Mouse (Mus musculus) heart, postnatal 0 days (tissue): ENCODE data around the gene Gm26602. TPM values are rescaled to one million over a fixed set of nuclear protein-coding genes. Genes with fewer than 3 reads are reported as not detected.

ENCODE experiments used
- ATAC-seq: fragments of 200-750 bp; cut with Nextera tagmentation; 2 replicates; pipeline ENCODE4 v1.8.0; 2017; ENCODE audit warnings: low read depth, moderate number of reproducible peaks, moderate library complexity; ENCODE audit not compliant: insufficient read depth
- DNase-seq: peaks from one replicate; pipeline ENCODE4 v3.0.0-alpha.2; 2016; ENCODE audit warnings: low spot score
- H3K27ac ChIP-seq: fragments of 300-500 bp; sonication (generic); 2 replicates; pipeline ENCODE4 v1.5.1; 2014; ENCODE audit warnings: low read depth, mild to moderate bottlenecking
- H3K27me3 ChIP-seq: fragments of 300-500 bp; sonication (generic); 2 replicates; pipeline ENCODE4 v1.6.1; 2014; ENCODE audit warnings: low read length, mixed read lengths; ENCODE audit not compliant: control insufficient read depth, insufficient read depth
- H3K36me3 ChIP-seq: fragments of 300-500 bp; sonication (generic); replicated peaks from 2 replicates; pipeline ENCODE4 v1.6.1; 2014; ENCODE audit warnings: low read length, mixed read lengths; ENCODE audit not compliant: control insufficient read depth, insufficient read depth
- H3K4me1 ChIP-seq: fragments of 300-500 bp; sonication (generic); 2 replicates; pipeline ENCODE4 v1.6.1; 2014; ENCODE audit warnings: antibody characterized with exemption; ENCODE audit not compliant: control insufficient read depth, insufficient read depth
- H3K4me2 ChIP-seq: fragments of 300-500 bp; sonication (generic); 2 replicates; pipeline ENCODE4 v1.6.1; 2014; ENCODE audit warnings: low read depth, mild to moderate bottlenecking, low read length, moderate library complexity
- H3K4me3 ChIP-seq: fragments of 300-500 bp; sonication (generic); 2 replicates; pipeline ENCODE4 v1.5.1; 2014; ENCODE audit warnings: low read depth, low read length
- H3K9ac ChIP-seq: fragments of 300-500 bp; sonication (generic); replicated peaks from 2 replicates; pipeline ENCODE4 v1.6.1; 2014; ENCODE audit warnings: low read depth, low read length, mixed read lengths
- H3K9me3 ChIP-seq: fragments of 300-500 bp; sonication (generic); replicated peaks from 2 replicates; pipeline ENCODE4 v1.6.1; 2016; ENCODE audit warnings: low read length; ENCODE audit not compliant: control insufficient read depth
- CTCF ChIP-seq: IDR thresholded peaks from 2 replicates; pipeline ENCODE4 v1.5.1; 2016; ENCODE audit warnings: antibody characterized with exemption, control low read depth, low read depth
- EP300 ChIP-seq: IDR thresholded peaks from 2 replicates; pipeline ENCODE4 v1.6.1; 2016; ENCODE audit warnings: antibody characterized with exemption, low read depth
- WGBS: fragments of 180-500 bp; shearing (Covaris S2); extraction: QIAGEN DNeasy Blood & Tissue Kit; methylation state at CpG from one replicate; pipeline ENCODE4 v1.1.7; 2014; 5-methylcytosine and 5-hydroxymethylcytosine counted together
- polyA plus RNA-seq: library from polyadenylated mRNA; unstranded; fragments of >200 nt; fragmentation: Nextera tagmentation; extraction: Ambion mirVana; gene quantifications from 2 replicates; pipeline ENCODE4 v1.2.1, GENCODE M21; 2015
- total RNA-seq: library from RNA; depleted of rRNA; stranded (reverse); fragments of >200 nt; gene quantifications from 2 replicates; pipeline ENCODE4 v1.2.3, GENCODE M21; 2014; ENCODE audit warnings: low replicate concordance

The Gm26602 gene
- total and polyA plus RNA-seq, 2 experiments from 2014 or later, result 4.0 TPM; not detected in 1

- ATAC-seq (no peak), DNase-seq (no peak)
- 93% methylated on average over 13 of the region's 13 CpGs for WGBS
- no peak for TF ChIP-seq EP300
- TF ChIP-seq CTCF, result no peak
- Histone ChIP-seq H3K9ac (no peak overlapping the region), H3K27me3 (no peaks in the 10 kb centered on the region), H3K27ac (no peak overlapping the region), H3K4me2 (no peak overlapping the region), H3K4me3 (no peak overlapping the region), H3K36me3 (peaks cover 48% of the 10 kb centered on the region), H3K4me1 (no peaks in the 10 kb centered on the region), H3K9me3 (no peaks in the 10 kb centered on the region)
Observed at GRCm38 (mm10) chr10:79896814-79897213, 13.8 kb upstream of the Gm26602 start.

- DNase-seq (no peak), ATAC-seq (no peak)
- no peaks in the 10 kb centered on the region for H3K9me3 ChIP-seq
- H3K4me1 ChIP-seq, result no peaks in the 10 kb centered on the region
- no peak overlapping the region for H3K4me2 ChIP-seq
- no peak overlapping the region for H3K9ac ChIP-seq
- H3K27me3 ChIP-seq, result no peaks in the 10 kb centered on the region
- peaks cover 56% of the 10 kb centered on the region for H3K36me3 ChIP-seq
- H3K27ac ChIP-seq, result no peak overlapping the region
- no peak for TF ChIP-seq EP300
- TF ChIP-seq CTCF, result no peak
- 67% methylated on average over 20 of the region's 20 CpGs for WGBS
- no peak overlapping the region for H3K4me3 ChIP-seq
Observed at GRCm38 (mm10) chr10:79897316-79898245, 13.1 kb upstream of the Gm26602 start.

- Histone ChIP-seq H3K9ac (no peak overlapping the region), H3K4me2 (no peak overlapping the region), H3K4me1 (no peaks in the 10 kb centered on the region), H3K27me3 (no peaks in the 10 kb centered on the region), H3K27ac (no peak overlapping the region), H3K4me3 (no peak overlapping the region), H3K9me3 (no peaks in the 10 kb centered on the region), H3K36me3 (peaks cover 71% of the 10 kb centered on the region)
- TF ChIP-seq CTCF, result peak; percentile 27
- TF ChIP-seq EP300, result no peak
- DNase-seq (no peak), ATAC-seq (0 out of 2 replicates have a peak, but pooled peaks have one; percentile 28)
- 66% methylated on average over 2 of the region's 2 CpGs for WGBS
Observed at GRCm38 (mm10) chr10:79900951-79901410, 9.7 kb upstream of the Gm26602 start.

- 91% methylated on average over 9 of the region's 9 CpGs for WGBS
- H3K9me3 ChIP-seq, result no peaks in the 10 kb centered on the region
- peaks cover 57% of the 10 kb centered on the region for H3K36me3 ChIP-seq
- DNase-seq, result no peak
- no peaks in the 10 kb centered on the region for H3K27me3 ChIP-seq
- H3K4me3 ChIP-seq, result no peak overlapping the region
- no peak overlapping the region for H3K4me2 ChIP-seq
- no peak for ATAC-seq
- H3K27ac ChIP-seq, result no peak overlapping the region
- H3K4me1 ChIP-seq, result no peaks in the 10 kb centered on the region
- no peak overlapping the region for H3K9ac ChIP-seq
- TF ChIP-seq CTCF, result no peak
- no peak for TF ChIP-seq EP300
Observed at GRCm38 (mm10) chr10:79906712-79907111, 3.9 kb upstream of the Gm26602 start.

- TF ChIP-seq CTCF, result no peak
- WGBS, result 91% methylated on average over 10 of the region's 10 CpGs
- no peak for DNase-seq
- Histone ChIP-seq H3K4me2 (no peak overlapping the region), H3K27me3 (no peaks in the 10 kb centered on the region), H3K36me3 (peaks cover 56% of the 10 kb centered on the region), H3K4me1 (no peaks in the 10 kb centered on the region), H3K4me3 (no peak overlapping the region), H3K27ac (no peak overlapping the region), H3K9ac (no peak overlapping the region), H3K9me3 (no peaks in the 10 kb centered on the region)
- ATAC-seq, result no peak
Observed at GRCm38 (mm10) chr10:79907415-79907814, 3.2 kb upstream of the Gm26602 start.
